Mouse (Mus musculus): ENCODE measurements at regions not wholly inside any gene's neighbourhood (a gene's known extent, or its start where the extent isn't known, plus 50 kb on each side); places are given as distances from the start of the nearest gene placed in this dataset.

DNA sequence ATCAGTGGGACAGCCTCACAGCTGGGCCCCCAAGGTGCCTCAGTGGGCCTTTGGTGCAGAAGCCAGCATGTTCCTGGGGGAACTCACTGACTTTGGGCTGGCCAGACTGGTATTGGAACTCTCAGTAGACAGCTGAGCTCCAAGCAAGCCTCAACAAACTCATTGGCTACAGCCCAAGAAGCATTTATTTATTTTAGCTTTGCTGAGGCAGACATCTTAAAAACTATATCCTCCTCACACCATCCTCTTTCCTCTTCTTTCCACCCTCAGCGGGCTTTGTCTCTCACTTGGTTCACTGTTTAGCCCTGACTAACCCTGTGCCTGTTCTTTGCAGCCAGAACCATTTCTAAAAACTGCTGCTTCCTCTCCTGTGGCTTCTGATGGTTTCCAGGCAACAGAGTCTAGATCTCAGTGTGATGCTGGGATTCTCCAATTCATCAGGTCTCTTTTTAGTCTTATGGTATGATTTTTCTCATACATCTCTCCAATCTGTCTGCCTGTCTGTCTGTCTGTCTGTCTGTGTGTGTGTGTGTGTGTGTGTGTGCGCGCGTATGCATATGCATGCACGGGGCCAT is 328.6 kb upstream of the Eif4g2 start:
- ATAC-seq (ENCODE audit: insufficient read depth) (no peak), DNase-seq (ENCODE audit: low read depth in 3 of 3, low spot score in 3 of 3) (no peak)
- H3K4me1 ChIP-seq (replicated peaks; ENCODE audit: control insufficient read depth in 2 of 2, insufficient read depth in 2 of 2, low read length in 1 of 2), result no peaks in the 10 kb centered on the region; a peak in 1 of 4 replicates
- no peak overlapping the region for H3K4me3 ChIP-seq (ENCODE audit: insufficient read depth in 1 of 2, low read depth in 2 of 2, low read length in 2 of 2)
- no peaks in the 10 kb centered on the region for H3K27me3 ChIP-seq (ENCODE audit: control insufficient read depth, insufficient read depth, low read length)
- no peaks in the 10 kb centered on the region for H3K36me3 ChIP-seq (replicated peaks; ENCODE audit: control insufficient read depth, insufficient read depth, low read depth)
- H3K9me3 ChIP-seq (ENCODE audit: control insufficient read depth, low read length), result no peaks in the 10 kb centered on the region
- no peak overlapping the region for H3K27ac ChIP-seq
- 72% methylated on average over 5 of the region's 5 CpGs for WGBS (ENCODE audit: insufficient replicate concordance)
- TF ChIP-seq CTCF (IDR thresholded peaks at IDR 0.05; ENCODE audit: low read depth) (no peak), EP300 (IDR thresholded peaks at IDR 0.05; ENCODE audit: low read depth) (no peak)
- H3K9ac ChIP-seq (replicated peaks), result no peak overlapping the region
- H3K4me2 ChIP-seq (ENCODE audit: low read depth), result no peak overlapping the region

DNA sequence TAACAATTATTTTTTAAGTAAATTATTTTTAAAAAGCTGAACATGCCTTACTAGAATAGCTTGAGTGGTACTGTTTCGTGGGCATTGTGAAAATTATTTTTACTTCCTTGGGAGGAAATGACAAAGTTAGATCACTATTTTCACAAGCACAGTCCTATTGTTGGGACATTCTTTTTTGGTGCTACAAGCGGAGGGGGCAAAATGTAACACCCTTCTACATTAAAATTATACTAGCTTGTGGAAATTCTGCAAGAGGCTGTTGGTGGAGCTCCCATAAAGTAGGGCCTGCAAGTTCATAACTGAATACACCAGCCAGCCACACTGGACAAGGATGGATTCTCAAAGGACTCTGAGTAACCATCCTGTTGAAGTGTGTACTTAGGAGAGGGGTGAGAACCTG is 313.1 kb upstream of the Eif4g2 start:
- Histone ChIP-seq H3K27me3 (ENCODE audit: control insufficient read depth, insufficient read depth, low read length) (no peaks in the 10 kb centered on the region), H3K4me1 (replicated peaks; ENCODE audit: control insufficient read depth in 2 of 2, insufficient read depth in 2 of 2, low read length in 1 of 2) (no peaks in the 10 kb centered on the region), H3K27ac (no peak overlapping the region), H3K36me3 (replicated peaks; ENCODE audit: control insufficient read depth, insufficient read depth, low read depth) (no peaks in the 10 kb centered on the region), H3K4me2 (ENCODE audit: low read depth) (no peak overlapping the region), H3K4me3 (ENCODE audit: insufficient read depth in 1 of 2, low read depth in 2 of 2, low read length in 2 of 2) (no peak overlapping the region), H3K9ac (replicated peaks) (no peak overlapping the region), H3K9me3 (ENCODE audit: control insufficient read depth, low read length) (no peaks in the 10 kb centered on the region)
- DNase-seq (ENCODE audit: low read depth in 3 of 3, low spot score in 3 of 3), result no peak
- no peak for TF ChIP-seq EP300 (IDR thresholded peaks at IDR 0.05; ENCODE audit: low read depth)
- TF ChIP-seq CTCF (IDR thresholded peaks at IDR 0.05; ENCODE audit: low read depth), result no peak
- 43% methylated on average over 2 of the region's 2 CpGs for WGBS (ENCODE audit: insufficient replicate concordance)
- ATAC-seq (ENCODE audit: insufficient read depth), result no peak

DNA sequence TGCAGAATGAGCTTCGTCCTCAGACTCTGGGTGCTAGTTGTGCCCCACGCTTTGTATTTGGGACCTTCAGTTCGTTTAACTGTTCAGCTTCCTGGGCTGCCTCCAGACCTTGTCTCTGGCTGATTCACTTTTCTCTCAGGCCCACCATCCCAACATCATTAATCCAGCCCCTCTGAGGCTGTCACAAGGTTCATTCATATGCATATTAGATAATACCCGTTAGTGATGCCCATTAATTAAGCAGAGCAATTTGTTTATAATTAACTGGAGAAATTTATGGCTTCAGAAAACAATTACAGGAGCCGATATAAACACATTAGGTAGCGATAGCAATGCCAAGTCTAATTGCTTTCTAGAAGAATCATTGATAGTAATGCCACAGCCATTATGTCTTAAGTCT is 312.3 kb upstream of the Eif4g2 start:
- Histone ChIP-seq H3K27me3 (ENCODE audit: control insufficient read depth, insufficient read depth, low read length) (no peaks in the 10 kb centered on the region), H3K27ac (no peak overlapping the region), H3K4me1 (replicated peaks; ENCODE audit: control insufficient read depth in 2 of 2, insufficient read depth in 2 of 2, low read length in 1 of 2) (no peaks in the 10 kb centered on the region), H3K4me2 (ENCODE audit: low read depth) (no peak overlapping the region), H3K9ac (replicated peaks) (no peak overlapping the region), H3K36me3 (replicated peaks; ENCODE audit: control insufficient read depth, insufficient read depth, low read depth) (no peaks in the 10 kb centered on the region), H3K4me3 (ENCODE audit: insufficient read depth in 1 of 2, low read depth in 2 of 2, low read length in 2 of 2) (no peak overlapping the region), H3K9me3 (ENCODE audit: control insufficient read depth, low read length) (no peaks in the 10 kb centered on the region)
- 58% methylated on average over 6 of the region's 6 CpGs for WGBS (ENCODE audit: insufficient replicate concordance)
- no peak for TF ChIP-seq CTCF (IDR thresholded peaks at IDR 0.05; ENCODE audit: low read depth)
- no peak for TF ChIP-seq EP300 (IDR thresholded peaks at IDR 0.05; ENCODE audit: low read depth)
- ATAC-seq (ENCODE audit: insufficient read depth), result no peak
- DNase-seq (ENCODE audit: low read depth in 3 of 3, low spot score in 3 of 3), result no peak

DNA sequence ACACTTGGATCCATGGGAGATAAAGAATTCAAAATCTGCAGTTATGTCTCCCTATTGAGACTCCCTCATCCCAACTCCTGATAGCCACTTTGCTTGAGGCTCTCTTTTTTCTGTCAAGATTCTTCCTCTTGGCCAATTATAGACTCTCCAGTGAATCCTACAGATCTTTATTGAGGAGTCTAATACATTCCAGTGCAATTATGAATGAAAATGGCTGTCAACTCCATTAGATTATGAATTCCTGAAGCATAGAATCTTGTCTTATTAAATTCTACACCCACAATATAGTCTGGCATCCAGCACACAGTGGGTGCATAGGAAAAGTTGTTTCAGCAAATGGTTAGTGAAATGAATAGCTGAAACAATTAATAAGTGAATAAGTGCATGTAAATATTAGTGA is 311.0 kb upstream of the Eif4g2 start:
- TF ChIP-seq CTCF (IDR thresholded peaks at IDR 0.05; ENCODE audit: low read depth) (no peak), EP300 (IDR thresholded peaks at IDR 0.05; ENCODE audit: low read depth) (no peak)
- Histone ChIP-seq H3K4me1 (replicated peaks; ENCODE audit: control insufficient read depth in 2 of 2, insufficient read depth in 2 of 2, low read length in 1 of 2) (no peaks in the 10 kb centered on the region), H3K4me2 (ENCODE audit: low read depth) (no peak overlapping the region), H3K27ac (no peak overlapping the region), H3K36me3 (replicated peaks; ENCODE audit: control insufficient read depth, insufficient read depth, low read depth) (no peaks in the 10 kb centered on the region), H3K27me3 (ENCODE audit: control insufficient read depth, insufficient read depth, low read length) (no peaks in the 10 kb centered on the region), H3K9ac (replicated peaks) (no peak overlapping the region), H3K9me3 (ENCODE audit: control insufficient read depth, low read length) (no peaks in the 10 kb centered on the region), H3K4me3 (ENCODE audit: insufficient read depth in 1 of 2, low read depth in 2 of 2, low read length in 2 of 2) (no peak overlapping the region)
- ATAC-seq (ENCODE audit: insufficient read depth) (no peak), DNase-seq (ENCODE audit: low read depth in 3 of 3, low spot score in 3 of 3) (no peak)

DNA sequence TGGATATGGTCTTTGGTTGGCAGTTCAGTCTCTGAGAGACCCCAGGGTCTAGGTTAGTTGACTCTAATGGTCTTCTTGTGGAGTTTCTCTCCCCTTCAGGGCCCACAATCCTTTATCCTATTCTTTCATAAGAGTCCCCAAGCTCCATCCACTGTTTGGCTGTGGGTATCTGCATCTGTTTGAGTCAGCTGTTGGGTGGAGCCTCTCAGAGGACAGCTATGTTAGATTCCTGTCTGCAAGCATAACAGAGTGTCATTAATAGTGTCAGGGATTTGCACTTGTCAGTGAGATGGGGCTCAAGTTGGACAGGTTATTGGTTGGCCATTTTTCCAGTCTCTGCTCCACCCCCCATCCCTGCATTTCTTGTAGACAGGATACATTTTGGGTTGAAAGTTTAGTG is 306.9 kb upstream of the Eif4g2 start:
- TF ChIP-seq CTCF (IDR thresholded peaks at IDR 0.05; ENCODE audit: low read depth), result no peak
- TF ChIP-seq EP300 (IDR thresholded peaks at IDR 0.05; ENCODE audit: low read depth), result no peak
- H3K9me3 ChIP-seq (ENCODE audit: control insufficient read depth, low read length), result no peaks in the 10 kb centered on the region
- no peak for DNase-seq (ENCODE audit: low read depth in 3 of 3, low spot score in 3 of 3)
- no peak overlapping the region for H3K4me3 ChIP-seq (ENCODE audit: insufficient read depth in 1 of 2, low read depth in 2 of 2, low read length in 2 of 2)
- no peaks in the 10 kb centered on the region for H3K4me1 ChIP-seq (replicated peaks; ENCODE audit: control insufficient read depth in 2 of 2, insufficient read depth in 2 of 2, low read length in 1 of 2)
- no peak overlapping the region for H3K9ac ChIP-seq (replicated peaks)
- H3K27me3 ChIP-seq (ENCODE audit: control insufficient read depth, insufficient read depth, low read length), result no peaks in the 10 kb centered on the region
- no peaks in the 10 kb centered on the region for H3K36me3 ChIP-seq (replicated peaks; ENCODE audit: control insufficient read depth, insufficient read depth, low read depth)
- no peak overlapping the region for H3K27ac ChIP-seq
- ATAC-seq (ENCODE audit: insufficient read depth), result no peak
- H3K4me2 ChIP-seq (ENCODE audit: low read depth), result no peak overlapping the region

Measured in liver, embryonic 14.5 days (tissue).